Mouse (Mus musculus): ENCODE measurements around the gene Arrdc5.
A peak's percentile ranks its signal among the peaks of the same experiment; 100 is the strongest.
"Not testable (repeated sequence)": the region's sequence is repeated elsewhere in the genome, so short reads cannot be mapped to it uniquely, and the experiment has no call there.

The Arrdc5 gene

GRCm38 (mm10) chr17:56278340-56278739, 21.7 kb downstream of the Arrdc5 start:
- DNase-seq (ENCODE audit: low read depth, low spot score), result no peak

GRCm38 (mm10) chr17:56277567-56277893, 22.6 kb downstream of the Arrdc5 start:
- DNase-seq (ENCODE audit: low read depth, low spot score), result no peak

- DNase-seq (ENCODE audit: low read depth, low spot score), result peak; percentile 97
Measured at GRCm38 (mm10) chr17:56276643-56277566, 23.2 kb downstream of the Arrdc5 start, which contains the start of gene Ticam1. Ticam1 (minus strand) TSS chr17:56276786.

GRCm38 (mm10) chr17:56275842-56276480, 24.1 kb downstream of the Arrdc5 start:
- no peak for DNase-seq (ENCODE audit: low read depth, low spot score)

GRCm38 (mm10) chr17:56273986-56274385, 26.1 kb downstream of the Arrdc5 start:
- DNase-seq (ENCODE audit: low read depth, low spot score), result no peak

- no peak for DNase-seq (ENCODE audit: low read depth, low spot score)
Measured at GRCm38 (mm10) chr17:56273482-56273881, 26.6 kb downstream of the Arrdc5 start.

GRCm38 (mm10) chr17:56272644-56273043, 27.4 kb downstream of the Arrdc5 start:
- no peak for DNase-seq (ENCODE audit: low read depth, low spot score)

- DNase-seq (ENCODE audit: low read depth, low spot score), result no peak
Measured at GRCm38 (mm10) chr17:56271609-56272253, 28.4 kb downstream of the Arrdc5 start.

- no peak for DNase-seq (ENCODE audit: low read depth, low spot score)
Measured at GRCm38 (mm10) chr17:56269741-56270140, 30.3 kb downstream of the Arrdc5 start.

- DNase-seq (ENCODE audit: low read depth, low spot score), result peak; percentile 86
Measured at GRCm38 (mm10) chr17:56269153-56269630, 30.9 kb downstream of the Arrdc5 start.

- peak; percentile 36 for DNase-seq (ENCODE audit: low read depth, low spot score)
Measured at GRCm38 (mm10) chr17:56266271-56266670, 33.8 kb downstream of the Arrdc5 start.

- no peak for DNase-seq (ENCODE audit: low read depth, low spot score)
Measured at GRCm38 (mm10) chr17:56265869-56266268, 34.2 kb downstream of the Arrdc5 start.

GRCm38 (mm10) chr17:56265011-56265410, 35.1 kb downstream of the Arrdc5 start:
- DNase-seq (ENCODE audit: low read depth, low spot score), result no peak

GRCm38 (mm10) chr17:56264020-56264419, 36.1 kb downstream of the Arrdc5 start:
- DNase-seq (ENCODE audit: low read depth, low spot score), result peak; percentile 94

GRCm38 (mm10) chr17:56262645-56263094, 37.4 kb downstream of the Arrdc5 start:
- DNase-seq (ENCODE audit: low read depth, low spot score), result no peak

- DNase-seq (ENCODE audit: low read depth, low spot score), result no peak
Measured at GRCm38 (mm10) chr17:56261166-56261565, 38.9 kb downstream of the Arrdc5 start.

GRCm38 (mm10) chr17:56259301-56260037, 40.6 kb downstream of the Arrdc5 start:
- DNase-seq (ENCODE audit: low read depth, low spot score), result no peak

- DNase-seq (ENCODE audit: low read depth, low spot score), result not testable (repeated sequence)
Measured at GRCm38 (mm10) chr17:56258812-56259211, 41.3 kb downstream of the Arrdc5 start.

GRCm38 (mm10) chr17:56258269-56258668, 41.8 kb downstream of the Arrdc5 start:
- not testable (repeated sequence) for DNase-seq (ENCODE audit: low read depth, low spot score)

- peak; percentile 39 for DNase-seq (ENCODE audit: low read depth, low spot score)
Measured at GRCm38 (mm10) chr17:56257181-56257894, 42.7 kb downstream of the Arrdc5 start.
